Mouse (Mus musculus): ENCODE data around the gene Enpp7. TPM values are rescaled to one million over a fixed set of nuclear protein-coding genes. Genes with fewer than 3 reads are reported as not detected.

Enpp7 gene
- not detected in 2 replicates for polyA plus RNA-seq (2015; fragmentation: Nextera tagmentation; extraction: Ambion mirVana)

- H3K9ac ChIP-seq (replicated peaks; ENCODE audit: low read length) = no peak within 1 kb of the TSS
- no peaks in the 10 kb centered on the region for H3K4me1 ChIP-seq (ENCODE audit: insufficient read depth, low read length)
- 85% methylated on average over 10 of the region's 10 CpGs for WGBS
- ATAC-seq (ENCODE audit: low FRiP score, low TSS enrichment) = no peak
- H3K4me3 ChIP-seq (ENCODE audit: low read length) = no peak within 1 kb of the TSS
- H3K27ac ChIP-seq (ENCODE audit: low read length) = no peak within 1 kb of the TSS
- no peaks in the 10 kb centered on the region for H3K27me3 ChIP-seq (ENCODE audit: insufficient read depth, low read length)
- no peak within 1 kb of the TSS for H3K4me2 ChIP-seq (replicated peaks; ENCODE audit: low read depth, low read length)
- H3K36me3 ChIP-seq (ENCODE audit: insufficient read depth, low read length) = no peaks in the 10 kb centered on the region
- H3K9me3 ChIP-seq (ENCODE audit: low read length) = no peaks in the 10 kb centered on the region
These were observed at the start of gene Enpp7 for GRCm38 (mm10) chr11:118987999-118988398. Gene Enpp7, plus strand, starts transcription at chr11:118988188.

GRCm38 (mm10) chr11:118939731-118940130 is 48.3 kb upstream of the Enpp7 start:
- no peak overlapping the region for H3K9ac ChIP-seq (replicated peaks; ENCODE audit: low read length)
- no peaks in the 10 kb centered on the region for H3K36me3 ChIP-seq (ENCODE audit: insufficient read depth, low read length)
- no peaks in the 10 kb centered on the region for H3K9me3 ChIP-seq (ENCODE audit: low read length)
- peaks cover 4% of the 10 kb centered on the region; the same call in 1 of the 2 replicates for H3K27me3 ChIP-seq (ENCODE audit: insufficient read depth, low read length)
- no peak overlapping the region for H3K4me2 ChIP-seq (replicated peaks; ENCODE audit: low read depth, low read length)
- ATAC-seq (ENCODE audit: low FRiP score, low TSS enrichment) = no peak
- H3K27ac ChIP-seq (ENCODE audit: low read length) = no peak overlapping the region
- 75% methylated on average over 4 of the region's 4 CpGs for WGBS
- no peaks in the 10 kb centered on the region for H3K4me1 ChIP-seq (ENCODE audit: insufficient read depth, low read length)
- no peak overlapping the region for H3K4me3 ChIP-seq (ENCODE audit: low read length)

- H3K4me3 ChIP-seq (ENCODE audit: low read length) = no peak overlapping the region
- no peak for ATAC-seq (ENCODE audit: low FRiP score, low TSS enrichment)
These were observed 47.4 kb upstream of the Enpp7 start for GRCm38 (mm10) chr11:118940539-118940938.

GRCm38 (mm10) chr11:118941268-118941667 is 46.7 kb upstream of the Enpp7 start:
- Histone ChIP-seq H3K4me1 (ENCODE audit: insufficient read depth, low read length) (no peaks in the 10 kb centered on the region), H3K36me3 (ENCODE audit: insufficient read depth, low read length) (no peaks in the 10 kb centered on the region), H3K4me2 (replicated peaks; ENCODE audit: low read depth, low read length) (no peak overlapping the region), H3K27ac (ENCODE audit: low read length) (no peak overlapping the region), H3K4me3 (ENCODE audit: low read length) (no peak overlapping the region), H3K27me3 (ENCODE audit: insufficient read depth, low read length) (peaks cover 4% of the 10 kb centered on the region; the same call in 1 of the 2 replicates), H3K9ac (replicated peaks; ENCODE audit: low read length) (no peak overlapping the region), H3K9me3 (ENCODE audit: low read length) (no peaks in the 10 kb centered on the region)
- WGBS = 32% methylated on average over 5 of the region's 5 CpGs
- ATAC-seq (ENCODE audit: low FRiP score, low TSS enrichment) = no peak

More at GRCm38 (mm10) chr11:118940539-118940938, 47.4 kb upstream of the Enpp7 start:
- H3K27me3 ChIP-seq (ENCODE audit: insufficient read depth, low read length) = peaks cover 4% of the 10 kb centered on the region; the same call in 1 of the 2 replicates
- no peaks in the 10 kb centered on the region for H3K9me3 ChIP-seq (ENCODE audit: low read length)
- 76% methylated on average over 11 of the region's 11 CpGs for WGBS
- no peak overlapping the region for H3K27ac ChIP-seq (ENCODE audit: low read length)
- no peaks in the 10 kb centered on the region for H3K36me3 ChIP-seq (ENCODE audit: insufficient read depth, low read length)
- no peak overlapping the region for H3K4me2 ChIP-seq (replicated peaks; ENCODE audit: low read depth, low read length)
- no peaks in the 10 kb centered on the region for H3K4me1 ChIP-seq (ENCODE audit: insufficient read depth, low read length)
- no peak overlapping the region for H3K9ac ChIP-seq (replicated peaks; ENCODE audit: low read length)

- Histone ChIP-seq H3K27me3 (ENCODE audit: insufficient read depth, low read length) (no peaks in the 10 kb centered on the region; the same call in 1 of the 2 replicates), H3K9ac (replicated peaks; ENCODE audit: low read length) (no peak overlapping the region), H3K4me2 (replicated peaks; ENCODE audit: low read depth, low read length) (no peak overlapping the region), H3K9me3 (ENCODE audit: low read length) (no peaks in the 10 kb centered on the region), H3K4me1 (ENCODE audit: insufficient read depth, low read length) (no peaks in the 10 kb centered on the region), H3K4me3 (ENCODE audit: low read length) (no peak overlapping the region), H3K27ac (ENCODE audit: low read length) (no peak overlapping the region), H3K36me3 (ENCODE audit: insufficient read depth, low read length) (no peaks in the 10 kb centered on the region)
- WGBS = 82% methylated on average over 8 of the region's 8 CpGs
- ATAC-seq (ENCODE audit: low FRiP score, low TSS enrichment) = no peak
These were observed 42.1 kb upstream of the Enpp7 start for GRCm38 (mm10) chr11:118945868-118946267.

- H3K27me3 ChIP-seq (ENCODE audit: insufficient read depth, low read length) = no peaks in the 10 kb centered on the region
- no peaks in the 10 kb centered on the region for H3K4me1 ChIP-seq (ENCODE audit: insufficient read depth, low read length)
- no peaks in the 10 kb centered on the region for H3K36me3 ChIP-seq (ENCODE audit: insufficient read depth, low read length)
- no peak overlapping the region for H3K27ac ChIP-seq (ENCODE audit: low read length)
- no peaks in the 10 kb centered on the region for H3K9me3 ChIP-seq (ENCODE audit: low read length)
- no peak overlapping the region for H3K4me2 ChIP-seq (replicated peaks; ENCODE audit: low read depth, low read length)
- H3K9ac ChIP-seq (replicated peaks; ENCODE audit: low read length) = no peak overlapping the region
- H3K4me3 ChIP-seq (ENCODE audit: low read length) = no peak overlapping the region
- WGBS = 41% methylated on average over 6 of the region's 6 CpGs
- ATAC-seq (ENCODE audit: low FRiP score, low TSS enrichment) = no peak
These were observed 33.0 kb upstream of the Enpp7 start for GRCm38 (mm10) chr11:118955016-118955415.

- Histone ChIP-seq H3K9ac (replicated peaks; ENCODE audit: low read length) (no peak overlapping the region), H3K4me1 (ENCODE audit: insufficient read depth, low read length) (no peaks in the 10 kb centered on the region), H3K36me3 (ENCODE audit: insufficient read depth, low read length) (no peaks in the 10 kb centered on the region), H3K27ac (ENCODE audit: low read length) (no peak overlapping the region), H3K4me2 (replicated peaks; ENCODE audit: low read depth, low read length) (no peak overlapping the region), H3K4me3 (ENCODE audit: low read length) (no peak overlapping the region), H3K27me3 (ENCODE audit: insufficient read depth, low read length) (no peaks in the 10 kb centered on the region), H3K9me3 (ENCODE audit: low read length) (no peaks in the 10 kb centered on the region)
- no peak for ATAC-seq (ENCODE audit: low FRiP score, low TSS enrichment)
- WGBS = 61% methylated on average over 14 of the region's 14 CpGs
These were observed 30.9 kb upstream of the Enpp7 start for GRCm38 (mm10) chr11:118957070-118957471.

GRCm38 (mm10) chr11:118960649-118961048 is 27.3 kb upstream of the Enpp7 start:
- Histone ChIP-seq H3K4me2 (replicated peaks; ENCODE audit: low read depth, low read length) (no peak overlapping the region), H3K9me3 (ENCODE audit: low read length) (no peaks in the 10 kb centered on the region), H3K36me3 (ENCODE audit: insufficient read depth, low read length) (no peaks in the 10 kb centered on the region), H3K27me3 (ENCODE audit: insufficient read depth, low read length) (no peaks in the 10 kb centered on the region), H3K4me3 (ENCODE audit: low read length) (no peak overlapping the region), H3K4me1 (ENCODE audit: insufficient read depth, low read length) (no peaks in the 10 kb centered on the region), H3K27ac (ENCODE audit: low read length) (no peak overlapping the region), H3K9ac (replicated peaks; ENCODE audit: low read length) (no peak overlapping the region)
- ATAC-seq (ENCODE audit: low FRiP score, low TSS enrichment) = no peak
- 76% methylated on average over 3 of the region's 3 CpGs for WGBS

- no peak for ATAC-seq (ENCODE audit: low FRiP score, low TSS enrichment)
- Histone ChIP-seq H3K9ac (replicated peaks; ENCODE audit: low read length) (no peak overlapping the region), H3K27ac (ENCODE audit: low read length) (no peak overlapping the region), H3K4me3 (ENCODE audit: low read length) (no peak overlapping the region), H3K4me1 (ENCODE audit: insufficient read depth, low read length) (no peaks in the 10 kb centered on the region), H3K9me3 (ENCODE audit: low read length) (no peaks in the 10 kb centered on the region), H3K4me2 (replicated peaks; ENCODE audit: low read depth, low read length) (no peak overlapping the region), H3K36me3 (ENCODE audit: insufficient read depth, low read length) (no peaks in the 10 kb centered on the region), H3K27me3 (ENCODE audit: insufficient read depth, low read length) (no peaks in the 10 kb centered on the region)
- WGBS = 33% methylated on average over 4 of the region's 4 CpGs
These were observed 25.5 kb upstream of the Enpp7 start for GRCm38 (mm10) chr11:118962478-118962877.

- Histone ChIP-seq H3K9ac (replicated peaks; ENCODE audit: low read length) (no peak overlapping the region), H3K4me3 (ENCODE audit: low read length) (no peak overlapping the region), H3K27ac (ENCODE audit: low read length) (no peak overlapping the region), H3K27me3 (ENCODE audit: insufficient read depth, low read length) (no peaks in the 10 kb centered on the region), H3K36me3 (ENCODE audit: insufficient read depth, low read length) (no peaks in the 10 kb centered on the region), H3K9me3 (ENCODE audit: low read length) (no peaks in the 10 kb centered on the region), H3K4me2 (replicated peaks; ENCODE audit: low read depth, low read length) (no peak overlapping the region), H3K4me1 (ENCODE audit: insufficient read depth, low read length) (no peaks in the 10 kb centered on the region)
- no peak for ATAC-seq (ENCODE audit: low FRiP score, low TSS enrichment)
- WGBS = 86% methylated on average over 5 of the region's 5 CpGs
These were observed 24.1 kb upstream of the Enpp7 start for GRCm38 (mm10) chr11:118963926-118964325.
